Comparison of ENCODE assay signal across 21 mouse cellular contexts in genomic region chr13:11177642-11178420, GRCm38 (mm10).
A peak's percentile ranks its signal among the peaks of the same experiment; 100 is the strongest.
DNase-seq lines count a peak whose midpoint lies in the region; ATAC-seq and TF ChIP-seq lines count a peak whose summit lies in the region.
"Had no signal": no experiment of that assay in that cellular context is flagged by ENCODE, and none has a peak within 500 bp of the region (broad histone marks: within the 10 kb centered on the region; RNA-seq: fewer than 3 reads in every experiment).

No protein-coding gene starts in this region.

- no peak overlapping the region for H3K4me3 ChIP-seq in hindbrain, embryonic 12.5 days
- no peak overlapping the region for H3K4me3 ChIP-seq in hindbrain, embryonic 10.5 days
- no peak overlapping the region for H3K4me3 ChIP-seq in midbrain, embryonic 13.5 days (replicated peaks)
- no peak overlapping the region for H3K4me3 ChIP-seq in midbrain, postnatal 0 days (ENCODE audit: low read depth, low read length)
- no peak overlapping the region for H3K4me3 ChIP-seq in forebrain, embryonic 15.5 days
- no peak overlapping the region for H3K4me3 ChIP-seq in midbrain, embryonic 15.5 days
- H3K4me3 ChIP-seq: embryonic facial prominence, embryonic 10.5 days; erythroblast, embryonic 14.5 days; gastrocnemius, adult 2 months; heart, embryonic 12.5 days; hindbrain, embryonic 15.5 days had no signal

- TF ChIP-seq CTCF in midbrain, postnatal 0 days (IDR thresholded peaks at IDR 0.05) = no peak

- no peak overlapping the region for H3K9ac ChIP-seq in hindbrain, embryonic 12.5 days
- no peak overlapping the region for H3K9ac ChIP-seq in midbrain, embryonic 13.5 days (replicated peaks)
- H3K9ac ChIP-seq in midbrain, postnatal 0 days (replicated peaks; ENCODE audit: low read length, poor library complexity, severe bottlenecking) = no peak overlapping the region
- no peak overlapping the region for H3K9ac ChIP-seq in forebrain, embryonic 15.5 days (replicated peaks)
- H3K9ac ChIP-seq in midbrain, embryonic 15.5 days = no peak overlapping the region
- H3K9ac ChIP-seq: heart, embryonic 12.5 days; hindbrain, embryonic 15.5 days had no signal

- H3K9me3 ChIP-seq in hindbrain, embryonic 12.5 days (replicated peaks) = no peaks in the 10 kb centered on the region
- H3K9me3 ChIP-seq in hindbrain, embryonic 10.5 days = no peaks in the 10 kb centered on the region
- no peaks in the 10 kb centered on the region for H3K9me3 ChIP-seq in midbrain, embryonic 13.5 days
- H3K9me3 ChIP-seq in midbrain, postnatal 0 days (ENCODE audit: low read length) = no peaks in the 10 kb centered on the region
- no peaks in the 10 kb centered on the region for H3K9me3 ChIP-seq in forebrain, embryonic 15.5 days
- no peaks in the 10 kb centered on the region for H3K9me3 ChIP-seq in midbrain, embryonic 15.5 days
- H3K9me3 ChIP-seq: embryonic facial prominence, embryonic 10.5 days; heart, embryonic 12.5 days; hindbrain, embryonic 15.5 days had no signal

- no peak for DNase-seq in hindbrain, embryonic 10.5 days (ENCODE audit: low spot score)
- DNase-seq in midbrain, postnatal 0 days (ENCODE audit: low spot score) = no peak
- no peak for DNase-seq in adrenal gland, postnatal 4 days (ENCODE audit: low spot score in 2 of 2)
- DNase-seq in adrenal gland, adult 18-20 months (ENCODE audit: low spot score in 2 of 2) = no peak
- DNase-seq: adrenal gland, adult 8-10 months; cerebellum, adult 18-20 months; cerebellum, adult 9-11 months; gastrocnemius, adult 2 months; gastrocnemius, postnatal 25 days; kidney, adult 18-20 months had no signal

- H3K36me3 ChIP-seq in hindbrain, embryonic 12.5 days = no peaks in the 10 kb centered on the region
- H3K36me3 ChIP-seq in hindbrain, embryonic 10.5 days = no peaks in the 10 kb centered on the region
- no peaks in the 10 kb centered on the region for H3K36me3 ChIP-seq in midbrain, embryonic 13.5 days
- H3K36me3 ChIP-seq in midbrain, postnatal 0 days (ENCODE audit: insufficient read depth, low read length) = no peaks in the 10 kb centered on the region
- no peaks in the 10 kb centered on the region for H3K36me3 ChIP-seq in forebrain, embryonic 15.5 days
- H3K36me3 ChIP-seq in midbrain, embryonic 15.5 days (replicated peaks) = no peaks in the 10 kb centered on the region
- H3K36me3 ChIP-seq: embryonic facial prominence, embryonic 10.5 days; heart, embryonic 12.5 days; hindbrain, embryonic 15.5 days had no signal

- 0 out of 2 replicates have a peak, but pooled peaks have one; percentile 22 for ATAC-seq in hindbrain, embryonic 12.5 days (ENCODE audit: low FRiP score)
- ATAC-seq in midbrain, embryonic 13.5 days = peak; percentile 79
- no peak for ATAC-seq in midbrain, postnatal 0 days (ENCODE audit: low FRiP score)
- ATAC-seq in forebrain, embryonic 15.5 days (replicated peaks) = 0 out of 2 replicates have a peak, but pooled peaks have one; percentile 70
- ATAC-seq in midbrain, embryonic 15.5 days (replicated peaks) = peak; percentile 84
- ATAC-seq: activated CD4-positive, CD25-positive, alpha-beta regulatory T cell, adult 4 months; Patski had no signal

- no peaks in the 10 kb centered on the region for H3K27me3 ChIP-seq in hindbrain, embryonic 12.5 days
- no peaks in the 10 kb centered on the region for H3K27me3 ChIP-seq in hindbrain, embryonic 10.5 days (ENCODE audit: insufficient read depth, poor library complexity, severe bottlenecking)
- H3K27me3 ChIP-seq in midbrain, embryonic 13.5 days = no peaks in the 10 kb centered on the region
- H3K27me3 ChIP-seq in midbrain, postnatal 0 days (ENCODE audit: insufficient read depth, low read length) = no peaks in the 10 kb centered on the region
- no peaks in the 10 kb centered on the region for H3K27me3 ChIP-seq in forebrain, embryonic 15.5 days
- H3K27me3 ChIP-seq in midbrain, embryonic 15.5 days (replicated peaks) = no peaks in the 10 kb centered on the region
- H3K27me3 ChIP-seq: CH12.LX; heart, embryonic 12.5 days; hindbrain, embryonic 15.5 days; Patski had no signal

- no peaks in the 10 kb centered on the region for H3K4me1 ChIP-seq in hindbrain, embryonic 12.5 days
- no peaks in the 10 kb centered on the region for H3K4me1 ChIP-seq in hindbrain, embryonic 10.5 days (replicated peaks)
- H3K4me1 ChIP-seq in midbrain, embryonic 13.5 days (replicated peaks) = peaks cover 5% of the 10 kb centered on the region
- no peaks in the 10 kb centered on the region for H3K4me1 ChIP-seq in midbrain, postnatal 0 days (ENCODE audit: insufficient read depth, low read length)
- H3K4me1 ChIP-seq in forebrain, embryonic 15.5 days = no peaks in the 10 kb centered on the region
- H3K4me1 ChIP-seq in midbrain, embryonic 15.5 days = no peaks in the 10 kb centered on the region
- H3K4me1 ChIP-seq: embryonic facial prominence, embryonic 10.5 days; heart, embryonic 12.5 days; hindbrain, embryonic 15.5 days had no signal

- peak overlapping the region; percentile 23; the same call in 1 of the 2 replicates for H3K27ac ChIP-seq in hindbrain, embryonic 12.5 days
- no peak overlapping the region for H3K27ac ChIP-seq in hindbrain, embryonic 10.5 days
- peak overlapping the region; percentile 44 for H3K27ac ChIP-seq in midbrain, embryonic 13.5 days
- H3K27ac ChIP-seq in midbrain, postnatal 0 days (ENCODE audit: low read depth, low read length) = no peak overlapping the region
- no peak overlapping the region for H3K27ac ChIP-seq in forebrain, embryonic 15.5 days (replicated peaks)
- 0 out of 2 replicates have a peak overlapping the region, but pooled peaks have one; percentile 15 for H3K27ac ChIP-seq in midbrain, embryonic 15.5 days
- H3K27ac ChIP-seq: embryonic facial prominence, embryonic 10.5 days; gastrocnemius, adult 2 months; hindbrain, embryonic 15.5 days had no signal

- WGBS in hindbrain, embryonic 12.5 days = 78% methylated on average over 6 of the region's 6 CpGs
- 85% methylated on average over 6 of the region's 6 CpGs for WGBS in hindbrain, embryonic 10.5 days
- 64% methylated on average over 6 of the region's 6 CpGs for WGBS in midbrain, embryonic 13.5 days
- 57% methylated on average over 6 of the region's 6 CpGs for WGBS in midbrain, postnatal 0 days
- 73% methylated on average over 6 of the region's 6 CpGs for WGBS in forebrain, embryonic 15.5 days
- WGBS in midbrain, embryonic 15.5 days = 57% methylated on average over 6 of the region's 6 CpGs

- H3K4me2 ChIP-seq in hindbrain, embryonic 12.5 days (replicated peaks) = no peak overlapping the region
- no peak overlapping the region for H3K4me2 ChIP-seq in midbrain, embryonic 13.5 days (replicated peaks)
- no peak overlapping the region for H3K4me2 ChIP-seq in midbrain, postnatal 0 days (ENCODE audit: low read depth, low read length, poor library complexity, severe bottlenecking)
- H3K4me2 ChIP-seq in forebrain, embryonic 15.5 days (replicated peaks) = no peak overlapping the region
- no peak overlapping the region for H3K4me2 ChIP-seq in midbrain, embryonic 15.5 days
- H3K4me2 ChIP-seq: heart, embryonic 12.5 days; hindbrain, embryonic 15.5 days had no signal

Comparison
In these comparisons a context has a peak if more than half of its experiments do, and no peak if none do; other contexts are left out.
1. H3K27ac ChIP-seq: peak in hindbrain, embryonic 12.5 days (single experiment), midbrain, embryonic 13.5 days (single experiment) and midbrain, embryonic 15.5 days (single experiment); none in hindbrain, embryonic 10.5 days (single experiment), midbrain, postnatal 0 days (single experiment) and forebrain, embryonic 15.5 days (single experiment).